Comparison of ENCODE assay signal across 8 mouse cellular contexts in genomic region chr7:143549588-143550220, GRCm38 (mm10). TPM values are rescaled to one million over a fixed set of nuclear protein-coding genes. Genes with fewer than 3 reads are reported as not detected.
A peak's percentile ranks its signal among the peaks of the same experiment; 100 is the strongest.
DNase-seq lines count a peak whose midpoint lies in the region; ATAC-seq and TF ChIP-seq lines count a peak whose summit lies in the region.

No protein-coding gene starts in this region.

- peak overlapping the region; percentile 74 for H3K9ac ChIP-seq in heart, embryonic 14.5 days (ENCODE audit: low read length)
- peak overlapping the region; percentile 95 for H3K9ac ChIP-seq in ES-E14 (ENCODE audit: insufficient read depth, low read depth, low read length, poor library complexity, severe bottlenecking)
- H3K9ac ChIP-seq in hindbrain, embryonic 11.5 days (ENCODE audit: low read depth, low read length) = peak overlapping the region; percentile 51
- peak overlapping the region; percentile 81 for H3K9ac ChIP-seq in midbrain, embryonic 11.5 days (ENCODE audit: low read length)

- H3K36me3 ChIP-seq in heart, embryonic 14.5 days (ENCODE audit: control insufficient read depth, insufficient read depth, low read length) = peaks cover 14% of the 10 kb centered on the region
- H3K36me3 ChIP-seq in ES-E14 (ENCODE audit: control insufficient read depth, insufficient read depth, low read length, poor library complexity, severe bottlenecking) = peaks cover 7% of the 10 kb centered on the region; the same call in 1 of the 2 replicates
- no peaks in the 10 kb centered on the region for H3K36me3 ChIP-seq in hindbrain, embryonic 11.5 days (ENCODE audit: control insufficient read depth, insufficient read depth, low read length)
- H3K36me3 ChIP-seq in midbrain, embryonic 11.5 days (ENCODE audit: control insufficient read depth, insufficient read depth, low read length) = 0 out of 2 replicates have a peak, but pooled peaks cover under 1% of the 10 kb centered on the region

- H3K4me1 ChIP-seq in heart, embryonic 14.5 days (ENCODE audit: control insufficient read depth in 2 of 2, insufficient read depth in 2 of 2, low read length in 2 of 2) = peaks cover 2 to 15% of the 10 kb centered on the region in 2 experiments; a peak in 3 of 4 replicates
- H3K4me1 ChIP-seq in ES-E14 (ENCODE audit: control insufficient read depth in 2 of 2, insufficient read depth in 2 of 2, low read length in 2 of 2, poor library complexity in 1 of 2) = no peaks in the 10 kb centered on the region; a peak in 3 of 4 replicates
- H3K4me1 ChIP-seq in hindbrain, embryonic 11.5 days (replicated peaks; ENCODE audit: control insufficient read depth, insufficient read depth, low read length) = no peaks in the 10 kb centered on the region
- peaks cover 17% of the 10 kb centered on the region for H3K4me1 ChIP-seq in midbrain, embryonic 11.5 days (ENCODE audit: control insufficient read depth, insufficient read depth, low read length)

- peak overlapping the region; percentile 93 to 94 for H3K27ac ChIP-seq in heart, embryonic 14.5 days (replicated peaks in 1 of 2; ENCODE audit: control insufficient read depth in 1 of 2, insufficient read depth in 1 of 2, low read depth in 2 of 2, low read length in 2 of 2)
- peak overlapping the region; percentile 95; the same call in 1 of the 2 replicates for H3K27ac ChIP-seq in ES-E14 (ENCODE audit: insufficient read depth, low read depth, low read length, poor library complexity, severe bottlenecking)
- H3K27ac ChIP-seq in hindbrain, embryonic 11.5 days (ENCODE audit: low read depth, low read length) = peak overlapping the region; percentile 49; the same call in 1 of the 2 replicates
- peak overlapping the region; percentile 68 for H3K27ac ChIP-seq in midbrain, embryonic 11.5 days (ENCODE audit: low read depth, low read length)

- peak overlapping the region; percentile 76 for H3K4me2 ChIP-seq in heart, embryonic 14.5 days (ENCODE audit: low read length)
- H3K4me2 ChIP-seq in hindbrain, embryonic 11.5 days (replicated peaks; ENCODE audit: low read depth, low read length) = peak overlapping the region; percentile 56
- peak overlapping the region; percentile 85 for H3K4me2 ChIP-seq in midbrain, embryonic 11.5 days

- H3K9me3 ChIP-seq in heart, embryonic 14.5 days (ENCODE audit: control insufficient read depth, low read length) = no peaks in the 10 kb centered on the region
- H3K9me3 ChIP-seq in ES-E14 (ENCODE audit: control insufficient read depth, insufficient read depth, low read depth, low read length) = no peaks in the 10 kb centered on the region
- H3K9me3 ChIP-seq in hindbrain, embryonic 11.5 days (ENCODE audit: control insufficient read depth, low read length) = no peaks in the 10 kb centered on the region
- H3K9me3 ChIP-seq in midbrain, embryonic 11.5 days (ENCODE audit: control insufficient read depth, low read length) = no peaks in the 10 kb centered on the region

- peak overlapping the region; percentile 89 to 96 for H3K4me3 ChIP-seq in heart, embryonic 14.5 days (ENCODE audit: control insufficient read depth in 1 of 2, insufficient read depth in 1 of 2, low read depth in 1 of 2, low read length in 2 of 2)
- peak overlapping the region; percentile 75 to 79 for H3K4me3 ChIP-seq in ES-E14 (ENCODE audit: insufficient read depth in 1 of 2, low read depth in 1 of 2, low read length in 2 of 2, poor library complexity in 1 of 2, severe bottlenecking in 1 of 2)
- H3K4me3 ChIP-seq in hindbrain, embryonic 11.5 days (ENCODE audit: low read depth, low read length) = peak overlapping the region; percentile 94
- peak overlapping the region; percentile 93 for H3K4me3 ChIP-seq in midbrain, embryonic 11.5 days (ENCODE audit: low read depth, low read length)

- in situ Hi-C loops in ES-E14 (cut with MboI; ENCODE audit: low sequenced_read_pairs in 2 of 2, unreplicated experiment in 2 of 2) = no loop called here

- H3K27me3 ChIP-seq in heart, embryonic 14.5 days (ENCODE audit: control insufficient read depth, insufficient read depth, low read length) = no peaks in the 10 kb centered on the region
- no peaks in the 10 kb centered on the region for H3K27me3 ChIP-seq in hindbrain, embryonic 11.5 days (ENCODE audit: control insufficient read depth, insufficient read depth, low read length)
- H3K27me3 ChIP-seq in midbrain, embryonic 11.5 days (ENCODE audit: control insufficient read depth, insufficient read depth, low read length) = no peaks in the 10 kb centered on the region

- no peak for DNase-seq in heart, adult 9 months (ENCODE audit: low spot score in 2 of 2)
- DNase-seq in ES-E14 (ENCODE audit: low read depth, low spot score) = no peak
- DNase-seq in hindbrain, embryonic 11.5 days (ENCODE audit: low spot score) = no peak
- DNase-seq in midbrain, embryonic 11.5 days (ENCODE audit: low spot score, missing footprints) = peak; percentile 56
- DNase-seq in cerebellum, postnatal 36 days = no peak
- DNase-seq in urinary bladder, postnatal 14 days (ENCODE audit: low spot score) = no peak

- 25% methylated on average over 2 of the region's 2 CpGs for whole genome bisulfite sequencing in heart, embryonic 14.5 days
- 47% methylated on average over 2 of the region's 2 CpGs for WGBS in hindbrain, embryonic 11.5 days
- 44% methylated on average over 2 of the region's 2 CpGs for WGBS in midbrain, embryonic 11.5 days

- ATAC-seq in heart, embryonic 14.5 days (ENCODE audit: insufficient number of reproducible peaks, insufficient read depth, low FRiP score, low read depth) = no peak
- peak; percentile 32 for ATAC-seq in hindbrain, embryonic 11.5 days (ENCODE audit: low FRiP score)
- peak; percentile 1; the same call in 1 of the 2 replicates for ATAC-seq in midbrain, embryonic 11.5 days (ENCODE audit: low FRiP score)
- ATAC-seq in monocyte, adult 5-6 weeks (replicated peaks; ENCODE audit: insufficient number of reproducible peaks, low FRiP score, low TSS enrichment, poor library complexity, severe bottlenecking) = no peak

TF ChIP-seq in ES-E14, 5 proteins besides CTCF, POLR2A, EP300 and RAD21:
- TF ChIP-seq CHD2 (IDR thresholded peaks at IDR 0.05; ENCODE audit: low read depth, low read length) (no peak), HCFC1 (IDR thresholded peaks at IDR 0.05; ENCODE audit: borderline replicate concordance, insufficient read depth, low read length) (no peak), ZNF384 (IDR thresholded peaks at IDR 0.05; ENCODE audit: low read depth, low read length) (no peak), MAFK (IDR thresholded peaks at IDR 0.05; ENCODE audit: insufficient read depth, low read depth, low read length) (no peak), ZC3H11A (IDR thresholded peaks at IDR 0.05; ENCODE audit: borderline replicate concordance, low read depth, low read length) (no peak)

RNA-seq across cellular contexts. Expression of gene Nap1l4, which starts 0.8 kb away (rescaled TPM):
- 108 and 114 TPM in 2 replicates for polyA plus RNA-seq in heart, embryonic 14.5 days (2014; fragmentation: Nextera tagmentation; extraction: Ambion mirVana)
- 103 and 123 TPM in 2 replicates for total RNA-seq in ES-E14 (2012; rRNA removed)
- 175 and 187 TPM in 2 replicates for polyA plus RNA-seq in hindbrain, embryonic 11.5 days (2014; fragmentation: Nextera tagmentation; extraction: Ambion mirVana)
- 190 and 194 TPM in 2 replicates for polyA plus RNA-seq in midbrain, embryonic 11.5 days (2014; fragmentation: Nextera tagmentation; extraction: Ambion mirVana)
- 121 to 136 TPM (median 124 TPM) in 3 replicates for total RNA-seq in monocyte, adult 5-6 weeks (2017)

RNA-seq across cellular contexts. Expression of gene Phlda2, which starts 46.8 kb away (rescaled TPM):
- 0.46 and 0.63 TPM in 2 replicates for polyA plus RNA-seq in heart, embryonic 14.5 days (2014; fragmentation: Nextera tagmentation; extraction: Ambion mirVana)
- total RNA-seq in ES-E14 (2012; rRNA removed) = 113 and 272 TPM in 2 replicates
- 1.3 and 2.1 TPM in 2 replicates for polyA plus RNA-seq in hindbrain, embryonic 11.5 days (2014; fragmentation: Nextera tagmentation; extraction: Ambion mirVana)
- 0.37 and 0.54 TPM in 2 replicates for polyA plus RNA-seq in midbrain, embryonic 11.5 days (2014; fragmentation: Nextera tagmentation; extraction: Ambion mirVana)
- not detected in 3 replicates for total RNA-seq in monocyte, adult 5-6 weeks (2017)

RNA-seq across cellular contexts. Expression of gene Cars, which starts 50.2 kb away (rescaled TPM):
- polyA plus RNA-seq in heart, embryonic 14.5 days (2014; fragmentation: Nextera tagmentation; extraction: Ambion mirVana) = 24.3 and 24.5 TPM in 2 replicates
- total RNA-seq in ES-E14 (2012; rRNA removed) = 153 and 241 TPM in 2 replicates
- 69.7 and 73.1 TPM in 2 replicates for polyA plus RNA-seq in hindbrain, embryonic 11.5 days (2014; fragmentation: Nextera tagmentation; extraction: Ambion mirVana)
- polyA plus RNA-seq in midbrain, embryonic 11.5 days (2014; fragmentation: Nextera tagmentation; extraction: Ambion mirVana) = 68.9 and 75.7 TPM in 2 replicates
- 19.9 to 54.1 TPM (median 40.4 TPM) in 3 replicates for total RNA-seq in monocyte, adult 5-6 weeks (2017)

Comparison
In these comparisons a context has a peak if more than half of its experiments do, and no peak if none do; other contexts are left out.
1. ATAC-seq: peak in hindbrain, embryonic 11.5 days (single experiment) and midbrain, embryonic 11.5 days (single experiment); none in heart, embryonic 14.5 days (single experiment) and monocyte, adult 5-6 weeks (single experiment).
2. Peak in every context shown above with its lines, with median percentiles within 50 percentile points of each other: H3K27ac ChIP-seq, H3K4me2 ChIP-seq, H3K4me3 ChIP-seq and H3K9ac ChIP-seq.